Mouse (Mus musculus) cerebellum, adult 2 months (tissue): ENCODE data around the gene Hspe1.

Source experiments
- CTCF ChIP-seq: fragments of 200-500 bp; IDR thresholded peaks from 2 replicates; pipeline ENCODE4 v1.5.1; 2011; ENCODE audit warnings: low read depth, mild to moderate bottlenecking, control low read depth, low read length, moderate library complexity, borderline replicate concordance; ENCODE audit not compliant: insufficient read depth
- POLR2A ChIP-seq: fragments of 200-500 bp; IDR thresholded peaks from 2 replicates; pipeline ENCODE4 v1.6.1; 2011; ENCODE audit warnings: low read length, control low read depth, borderline replicate concordance; ENCODE audit not compliant: insufficient read depth

DNA sequence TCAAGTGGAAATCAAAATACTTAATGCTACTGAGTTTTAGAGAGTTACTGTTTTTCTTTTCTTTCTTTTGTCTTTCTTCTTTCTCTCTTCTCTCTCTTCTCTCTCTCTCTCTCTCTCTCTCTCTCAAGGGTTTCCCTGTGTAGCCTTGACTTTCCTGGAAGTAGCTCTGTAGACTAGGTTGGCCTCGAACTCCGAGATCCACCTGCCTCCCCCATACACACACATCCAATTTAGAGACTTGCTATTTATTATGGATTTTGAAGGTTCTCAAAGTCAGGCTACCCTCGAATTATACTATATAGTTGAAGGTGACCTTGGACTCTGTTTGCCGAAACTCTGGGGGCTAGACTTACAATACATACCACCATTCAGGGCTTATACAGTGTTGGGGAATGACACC lies 44.4 kb downstream of the Hspe1 start:
- TF ChIP-seq POLR2A (no peak), CTCF (no peak)
